Mouse (Mus musculus) NIH3T3 (cell line): ENCODE results near the gene Dhx37.
"Not testable (repeated sequence)": the region's sequence is repeated elsewhere in the genome, so short reads cannot be mapped to it uniquely, and the experiment has no call there.

Experiments
- DNase-seq: peaks from one replicate; pipeline ENCODE4 v3.0.0-alpha.2; 2012; ENCODE audit warnings: low read depth

Dhx37 gene

GRCm38 (mm10) chr5:125407910-125408575 is 25.9 kb downstream of the Dhx37 start:
- peak; percentile 46 for DNase-seq

GRCm38 (mm10) chr5:125407020-125407830 is 26.7 kb downstream of the Dhx37 start:
- peak; percentile 25 for DNase-seq

- peak; percentile 67 for DNase-seq
These were observed 27.5 kb downstream of the Dhx37 start for GRCm38 (mm10) chr5:125406322-125407016.

- peak; percentile 95 for DNase-seq
These were observed 28.2 kb downstream of the Dhx37 start for GRCm38 (mm10) chr5:125405546-125406248.

GRCm38 (mm10) chr5:125404903-125405545 is 28.9 kb downstream of the Dhx37 start:
- peak; percentile 77 for DNase-seq

- DNase-seq = peak; percentile 80
These were observed 29.4 kb downstream of the Dhx37 start for GRCm38 (mm10) chr5:125404536-125404902.

- peak; percentile 86 for DNase-seq
These were observed 30.1 kb downstream of the Dhx37 start for GRCm38 (mm10) chr5:125403481-125404465.

- no peak for DNase-seq
These were observed 30.9 kb downstream of the Dhx37 start for GRCm38 (mm10) chr5:125402991-125403390.

GRCm38 (mm10) chr5:125402476-125402875 is 31.4 kb downstream of the Dhx37 start:
- no peak for DNase-seq

- peak; percentile 67 for DNase-seq
These were observed 33.0 kb downstream of the Dhx37 start for GRCm38 (mm10) chr5:125400903-125401302.

- DNase-seq = peak; percentile 34
These were observed 38.9 kb downstream of the Dhx37 start for GRCm38 (mm10) chr5:125395008-125395407.

GRCm38 (mm10) chr5:125393622-125394603 is 40.0 kb downstream of the Dhx37 start:
- DNase-seq = peak; percentile 96

- DNase-seq = peak; percentile 97
These were observed 40.8 kb downstream of the Dhx37 start for GRCm38 (mm10) chr5:125392977-125393621.

GRCm38 (mm10) chr5:125392618-125392976 is 41.3 kb downstream of the Dhx37 start:
- no peak for DNase-seq

GRCm38 (mm10) chr5:125392176-125392575 is 41.7 kb downstream of the Dhx37 start:
- DNase-seq = not testable (repeated sequence)

GRCm38 (mm10) chr5:125391609-125392008 is 42.3 kb downstream of the Dhx37 start:
- peak; percentile 97 for DNase-seq

- DNase-seq = peak; percentile 30
These were observed 42.9 kb downstream of the Dhx37 start for GRCm38 (mm10) chr5:125390906-125391477.
